Mouse (Mus musculus) C2C12 (cell line): ENCODE results near the gene Btg1. TPM values are rescaled to one million over a fixed set of nuclear protein-coding genes. Genes with fewer than 3 reads are reported as not detected.

ENCODE experiments used
- H3K27me3 ChIP-seq: one replicate; pipeline ENCODE4 v1.6.1; 2011; ENCODE audit not compliant: control insufficient read depth, insufficient read depth, insufficient read length
- H3K36me3 ChIP-seq: one replicate; pipeline ENCODE4 v1.6.1; 2011; ENCODE audit not compliant: control insufficient read depth, insufficient read depth
- H3K4me3 ChIP-seq: one replicate; pipeline ENCODE4 v1.5.1; 2011; ENCODE audit warnings: mild to moderate bottlenecking, control low read depth; ENCODE audit not compliant: poor library complexity, insufficient read depth, severe bottlenecking
- H3K79me2 ChIP-seq: one replicate; pipeline ENCODE4 v1.6.1; 2011; ENCODE audit not compliant: control insufficient read depth, insufficient read depth
- H3K79me3 ChIP-seq: one replicate; pipeline ENCODE4 v1.6.1; 2011; ENCODE audit warnings: low read depth, control low read depth
- H3ac ChIP-seq: one replicate; pipeline ENCODE3; 2011; ENCODE audit warnings: low read depth; ENCODE audit not compliant: control insufficient read depth, insufficient read length
- CEBPB ChIP-seq: IDR thresholded peaks from one replicate; pipeline ENCODE4 v1.6.1; 2011; ENCODE audit warnings: low read depth, mild to moderate bottlenecking, control low read depth, moderate library complexity
- CTCF ChIP-seq: IDR thresholded peaks from one replicate; pipeline ENCODE4 v1.5.1; 2011; ENCODE audit not compliant: control insufficient read depth, insufficient read depth, insufficient read length
- FOSL1 ChIP-seq: IDR thresholded peaks from one replicate; pipeline ENCODE4 v1.8.0; 2011; ENCODE audit warnings: mild to moderate bottlenecking, low read length; ENCODE audit not compliant: poor library complexity, insufficient read depth, severe bottlenecking
- MAX ChIP-seq: IDR thresholded peaks from one replicate; pipeline ENCODE4 v1.6.1; 2011; ENCODE audit warnings: mild to moderate bottlenecking, control low read depth
- MYOD1 ChIP-seq: IDR thresholded peaks from one replicate; pipeline ENCODE4 v1.6.1; 2011; ENCODE audit warnings: low read depth; ENCODE audit not compliant: control insufficient read depth, insufficient read length
- MYOG ChIP-seq: IDR thresholded peaks from one replicate; pipeline ENCODE4 v1.6.1; 2011; ENCODE audit not compliant: control insufficient read depth, insufficient read length; ENCODE audit errors: extremely low read depth
- USF1 ChIP-seq: IDR thresholded peaks from one replicate; pipeline ENCODE4 v1.6.1; 2011; ENCODE audit warnings: low read depth, mild to moderate bottlenecking, control low read depth, moderate library complexity
- polyA plus RNA-seq: library from polyadenylated mRNA; unstranded; fragments of >200 nt; fragmentation: generic; extraction: Trizol; gene quantifications from one replicate; pipeline ENCODE4 v1.2.1, GENCODE M21; 2012; ENCODE audit warnings: missing spikeins

Gene Btg1
- polyA plus RNA-seq, 1 experiment, result 31.7 TPM

DNA sequence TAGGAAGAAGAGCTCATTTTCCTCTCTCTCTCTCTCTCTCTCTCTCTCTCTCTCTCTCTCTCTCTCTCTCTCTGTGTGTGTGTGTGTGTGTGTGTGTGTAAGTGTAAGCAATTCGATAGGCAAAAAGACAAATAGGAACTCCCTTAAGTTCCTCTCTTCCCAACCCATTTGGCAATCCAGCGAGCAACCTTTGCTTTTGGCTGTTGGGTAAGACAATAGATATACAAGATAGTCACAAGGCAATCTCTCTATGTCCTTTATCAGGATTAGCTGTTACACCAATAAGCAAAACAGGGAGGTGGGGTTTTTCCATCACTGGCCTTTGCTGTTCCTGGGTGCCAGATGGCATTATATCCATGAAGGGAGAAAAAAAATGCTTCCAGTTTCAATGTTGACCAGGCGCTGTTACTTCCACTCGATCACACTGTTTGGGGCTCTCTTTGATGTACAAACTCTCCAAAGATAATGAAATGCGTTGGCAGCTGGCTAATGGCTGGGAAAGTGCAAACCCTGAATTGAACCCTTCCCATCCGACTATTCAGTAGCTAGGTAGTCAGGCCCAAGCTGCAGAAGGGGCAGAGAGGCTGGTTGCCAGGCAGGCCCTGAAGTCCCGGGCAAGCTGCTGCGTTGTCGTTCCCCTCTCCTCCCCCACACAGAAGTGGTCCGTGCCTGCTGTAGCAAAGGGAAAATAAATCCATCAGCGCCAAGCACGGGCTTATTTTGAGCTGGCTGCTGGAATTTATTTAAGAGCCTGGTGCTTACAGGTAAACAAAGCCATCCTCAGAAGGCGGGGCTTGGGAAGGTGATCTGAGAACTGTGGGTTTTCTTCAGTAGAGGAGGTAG is 29.4 kb downstream of the Btg1 start:
- Histone ChIP-seq H3K4me3 (no peak overlapping the region), H3ac (no peak overlapping the region), H3K27me3 (no peaks in the 10 kb centered on the region), H3K36me3 (peaks cover 5% of the 10 kb centered on the region), H3K79me3 (no peaks in the 10 kb centered on the region), H3K79me2 (no peaks in the 10 kb centered on the region)
- TF ChIP-seq MYOD1 (no peak), MYOG (no peak), MAX (no peak), FOSL1 (no peak), CEBPB (no peak), CTCF (no peak), USF1 (no peak)

DNA sequence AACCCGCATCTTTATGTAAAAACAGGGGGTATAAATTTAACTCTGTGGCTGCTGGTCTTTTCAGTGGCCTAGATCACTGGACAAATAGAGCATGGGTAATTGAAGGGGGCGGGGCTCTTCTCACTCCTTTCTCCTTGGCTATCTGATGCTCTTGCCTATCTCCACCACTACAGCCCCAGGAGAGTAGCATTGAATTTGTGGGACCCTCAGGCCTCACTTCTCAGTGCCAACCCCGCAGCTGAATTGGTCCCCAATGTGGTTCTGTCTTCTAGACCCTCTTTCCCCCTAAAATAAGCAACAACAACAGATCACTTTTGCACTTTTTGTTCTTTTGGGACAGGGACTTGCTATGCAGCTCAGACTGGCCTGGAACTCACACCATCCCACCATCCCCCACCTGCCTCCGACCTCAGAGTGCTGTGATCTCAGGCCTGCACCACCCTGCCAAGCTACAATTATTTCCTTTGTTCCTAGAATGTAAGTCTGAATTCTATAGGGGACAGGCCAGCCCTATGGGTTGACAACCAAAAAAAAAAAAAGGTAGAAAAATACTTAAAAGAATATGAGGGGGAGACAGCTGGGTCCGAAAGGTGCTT is 30.2 kb downstream of the Btg1 start:
- H3K79me3 ChIP-seq, result no peaks in the 10 kb centered on the region
- no peak overlapping the region for H3K4me3 ChIP-seq
- peaks cover 5% of the 10 kb centered on the region for H3K36me3 ChIP-seq
- TF ChIP-seq USF1 (no peak), CTCF (no peak), MAX (no peak), FOSL1 (no peak), CEBPB (no peak), MYOG (no peak), MYOD1 (no peak)
- no peaks in the 10 kb centered on the region for H3K79me2 ChIP-seq
- H3K27me3 ChIP-seq, result no peaks in the 10 kb centered on the region
- H3ac ChIP-seq, result no peak overlapping the region

DNA sequence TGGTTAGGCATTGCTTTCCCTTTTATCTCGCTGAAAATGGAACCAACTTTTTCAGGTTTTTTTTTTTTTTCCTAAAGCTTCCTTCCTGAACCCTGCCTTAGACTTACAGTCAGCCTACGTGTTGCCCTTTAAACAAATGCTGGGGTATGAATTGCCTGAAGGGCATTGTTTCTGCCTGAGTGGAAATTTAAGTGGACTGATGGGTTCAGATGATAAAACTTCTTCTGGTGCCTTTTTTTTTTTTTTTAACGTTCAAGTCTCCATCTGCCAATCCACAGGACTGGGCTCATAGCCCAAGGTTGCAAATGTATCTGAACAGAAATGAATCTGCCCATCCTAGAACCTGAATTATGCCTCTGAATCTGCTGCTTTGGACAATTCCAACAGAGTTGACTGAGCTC is 31.4 kb downstream of the Btg1 start:
- Histone ChIP-seq H3K79me3 (no peaks in the 10 kb centered on the region), H3K4me3 (no peak overlapping the region)

DNA sequence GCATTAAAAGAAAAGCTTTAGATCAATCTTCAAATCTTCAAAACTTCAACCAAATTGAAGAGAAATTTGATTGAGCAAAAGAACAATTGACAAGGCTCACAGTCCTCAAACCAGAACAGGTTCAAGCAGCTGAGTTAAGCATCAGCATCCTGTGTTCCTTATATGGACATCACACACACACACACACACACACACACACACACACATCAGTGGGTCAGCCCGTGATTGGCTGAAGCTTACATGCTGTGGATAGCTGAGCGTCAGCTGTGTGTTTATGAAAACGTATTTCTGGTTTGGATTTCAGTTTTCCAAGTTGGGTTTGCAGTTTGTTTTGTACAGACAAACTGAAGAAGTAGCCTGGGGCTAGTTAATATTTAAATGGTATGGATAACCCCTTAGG is 32.7 kb downstream of the Btg1 start:
- H3K36me3 ChIP-seq, result no peaks in the 10 kb centered on the region
- TF ChIP-seq FOSL1 (no peak), CEBPB (no peak), MAX (no peak), MYOD1 (no peak), CTCF (no peak)
- H3K79me3 ChIP-seq, result no peaks in the 10 kb centered on the region
- no peaks in the 10 kb centered on the region for H3K27me3 ChIP-seq
- H3K4me3 ChIP-seq, result no peak overlapping the region
- H3ac ChIP-seq, result no peak overlapping the region
- no peaks in the 10 kb centered on the region for H3K79me2 ChIP-seq

More for the DNA sequence above, 31.4 kb downstream of the Btg1 start:
- H3K79me2 ChIP-seq, result no peaks in the 10 kb centered on the region
- no peaks in the 10 kb centered on the region for H3K36me3 ChIP-seq
- TF ChIP-seq USF1, result no peak
- no peak for TF ChIP-seq FOSL1
- TF ChIP-seq CTCF, result no peak
- TF ChIP-seq MYOG, result no peak
- no peak for TF ChIP-seq MAX
- TF ChIP-seq MYOD1, result no peak
- TF ChIP-seq CEBPB, result no peak
- H3ac ChIP-seq, result no peak overlapping the region
- H3K27me3 ChIP-seq, result no peaks in the 10 kb centered on the region

DNA sequence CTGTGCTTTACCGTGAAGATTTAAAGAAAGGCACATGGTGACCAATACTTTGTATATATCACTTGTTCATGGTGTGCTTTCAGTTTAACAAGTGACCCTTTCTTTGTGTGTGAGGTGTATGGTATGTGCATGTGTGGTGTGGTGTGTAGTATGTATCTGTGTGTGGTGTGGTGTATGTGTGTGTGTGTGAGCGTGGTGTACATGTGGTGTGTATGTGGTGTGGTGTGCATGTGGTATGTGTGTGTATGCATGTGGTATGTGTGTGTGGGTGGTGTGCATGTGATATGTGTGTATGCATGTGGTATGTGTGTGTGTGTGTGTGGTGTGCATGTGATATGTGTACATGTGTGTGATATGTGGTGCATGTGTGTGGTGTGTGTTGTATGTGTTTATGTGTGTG is 35.6 kb downstream of the Btg1 start:
- no peaks in the 10 kb centered on the region for H3K36me3 ChIP-seq
- TF ChIP-seq MYOD1 (no peak), CEBPB (no peak), MYOG (no peak), MAX (no peak), USF1 (no peak), FOSL1 (no peak), CTCF (no peak)
- H3K79me3 ChIP-seq, result no peaks in the 10 kb centered on the region
- no peak overlapping the region for H3ac ChIP-seq
- no peaks in the 10 kb centered on the region for H3K27me3 ChIP-seq
- H3K79me2 ChIP-seq, result no peaks in the 10 kb centered on the region
- H3K4me3 ChIP-seq, result no peak overlapping the region
